Mouse (Mus musculus) stomach, postnatal 0 days (tissue): ENCODE measurements around the gene Capzb. TPM values are rescaled to one million over a fixed set of nuclear protein-coding genes. Genes with fewer than 3 reads are reported as not detected.

Source experiments
- ATAC-seq: fragments of 200-750 bp; cut with Nextera tagmentation; 2 replicates; pipeline ENCODE4 v1.8.0; 2017; ENCODE audit not compliant: low FRiP score, low TSS enrichment
- DNase-seq: peaks from one replicate; pipeline ENCODE4 v3.0.0-alpha.2; 2016; ENCODE audit warnings: low spot score
- H3K27ac ChIP-seq: fragments of 300-500 bp; sonication (generic); replicated peaks from 2 replicates; pipeline ENCODE4 v1.5.1; 2014; ENCODE audit warnings: mild to moderate bottlenecking, control low read depth
- H3K27me3 ChIP-seq: fragments of 300-500 bp; sonication (generic); 2 replicates; pipeline ENCODE4 v1.6.1; 2014; ENCODE audit warnings: low read length; ENCODE audit not compliant: control insufficient read depth, insufficient read depth
- H3K36me3 ChIP-seq: fragments of 300-500 bp; sonication (generic); 2 replicates; pipeline ENCODE4 v1.6.1; 2014; ENCODE audit warnings: low read length, mixed read lengths; ENCODE audit not compliant: control insufficient read depth, insufficient read depth
- H3K4me1 ChIP-seq: fragments of 300-500 bp; sonication (generic); replicated peaks from 2 replicates; pipeline ENCODE4 v1.6.1; 2014; ENCODE audit warnings: antibody characterized with exemption; ENCODE audit not compliant: control insufficient read depth, insufficient read depth
- H3K4me2 ChIP-seq: fragments of 300-500 bp; sonication (generic); replicated peaks from 2 replicates; pipeline ENCODE4 v1.6.1; 2014; ENCODE audit warnings: low read depth, mild to moderate bottlenecking, control low read depth, moderate library complexity
- H3K4me3 ChIP-seq: fragments of 300-500 bp; sonication (generic); 2 replicates; pipeline ENCODE4 v1.5.1; 2014; ENCODE audit warnings: low read depth, low read length, control low read depth
- H3K9ac ChIP-seq: fragments of 300-500 bp; sonication (generic); 2 replicates; pipeline ENCODE4 v1.6.1; 2014; ENCODE audit warnings: mild to moderate bottlenecking, low read length, control low read depth, mixed read lengths
- H3K9me3 ChIP-seq: fragments of 300-500 bp; sonication (generic); 2 replicates; pipeline ENCODE4 v1.6.1; 2016; ENCODE audit warnings: low read length; ENCODE audit not compliant: control insufficient read depth
- CTCF ChIP-seq: IDR thresholded peaks from 2 replicates; pipeline ENCODE4 v1.5.1; 2016; ENCODE audit warnings: antibody characterized with exemption, low read depth, mild to moderate bottlenecking, moderate library complexity
- EP300 ChIP-seq: optimal IDR thresholded peaks from 2 replicates; pipeline ENCODE3; 2016; ENCODE audit warnings: antibody characterized with exemption
- WGBS: fragments of 180-500 bp; shearing (Covaris S2); extraction: QIAGEN DNeasy Blood & Tissue Kit; methylation state at CpG from one replicate; pipeline ENCODE4 v1.1.7; 2014; 5-methylcytosine and 5-hydroxymethylcytosine counted together
- microRNA-seq: library from miRNA; unstranded; fragments of <30 nt; microRNA quantifications from one replicate; pipeline ENCODE4, GENCODE M21; 2016
- polyA plus RNA-seq: library from polyadenylated mRNA; unstranded; fragments of >200 nt; fragmentation: Nextera tagmentation; extraction: Ambion mirVana; gene quantifications from 2 replicates; pipeline ENCODE4 v1.2.1, GENCODE M21; 2015

Gene Capzb
- polyA plus RNA-seq, 1 experiment from 2014 or later = 341 TPM

DNA sequence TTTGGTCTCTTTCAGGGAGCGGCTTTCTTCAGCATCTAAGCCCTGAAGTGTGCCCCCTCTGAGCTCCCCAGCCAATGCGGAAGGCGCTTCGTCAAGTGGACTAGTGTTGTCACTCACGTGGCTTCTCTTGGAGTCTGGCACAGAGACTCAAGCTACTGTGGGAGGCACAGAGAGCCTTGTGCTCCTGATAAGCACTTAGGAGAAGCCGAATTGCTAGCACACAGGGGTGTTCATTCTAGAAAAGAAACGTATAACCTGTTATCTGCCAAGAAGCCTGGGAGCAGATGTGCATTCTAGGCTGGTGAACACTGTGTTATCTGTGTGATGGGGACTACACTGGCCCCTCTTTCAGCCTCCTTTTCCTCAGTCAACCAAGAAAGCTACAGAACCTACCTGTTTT, 142.8 kb downstream of the Capzb start:
- Histone ChIP-seq H3K9ac (no peak overlapping the region), H3K27ac (no peak overlapping the region), H3K4me3 (no peak overlapping the region), H3K4me2 (no peak overlapping the region), H3K9me3 (no peaks in the 10 kb centered on the region), H3K27me3 (no peaks in the 10 kb centered on the region), H3K4me1 (peaks cover 2% of the 10 kb centered on the region; the same call in 1 of the 2 replicates), H3K36me3 (no peaks in the 10 kb centered on the region)
- no peak for DNase-seq
- ATAC-seq = no peak
- 54% methylated on average over 7 of the region's 7 CpGs for WGBS
- TF ChIP-seq CTCF = no peak
- no peak for TF ChIP-seq EP300

DNA sequence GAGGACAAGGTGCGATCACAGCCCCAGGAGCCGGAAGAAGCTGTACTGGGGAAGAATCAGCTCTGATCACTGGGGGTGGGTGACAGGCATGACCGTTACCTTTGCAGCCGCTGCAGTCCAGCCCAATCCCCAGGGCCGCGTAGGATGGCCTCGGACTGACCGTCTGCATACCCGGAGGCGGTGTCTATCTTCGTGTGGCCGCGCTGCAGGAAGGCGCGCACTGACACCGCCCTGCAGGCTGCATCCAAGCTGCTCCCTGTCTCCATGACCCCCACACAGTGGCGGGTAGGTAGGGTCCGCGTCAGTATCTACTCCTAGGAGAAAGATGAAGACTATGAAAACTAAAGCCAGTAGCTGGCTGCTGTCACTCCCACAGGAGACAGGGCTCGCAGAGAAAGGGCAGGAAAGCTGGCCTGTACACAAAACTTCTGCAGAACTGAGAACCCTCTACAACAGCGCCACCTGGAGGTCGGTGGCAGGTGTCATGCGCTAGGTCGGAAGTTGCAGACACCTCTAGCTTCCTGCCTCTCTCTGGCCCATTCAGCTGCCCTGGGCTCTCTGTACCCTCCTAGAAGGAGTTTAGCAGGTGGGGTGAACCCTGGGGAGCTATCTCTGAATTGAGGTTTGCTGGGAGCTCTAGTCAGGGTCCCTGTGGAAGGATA, 144.3 kb downstream of the Capzb start:
- no peak overlapping the region for H3K4me3 ChIP-seq
- H3K9me3 ChIP-seq = no peaks in the 10 kb centered on the region
- H3K27me3 ChIP-seq = no peaks in the 10 kb centered on the region
- no peak overlapping the region for H3K27ac ChIP-seq
- peak overlapping the region; percentile 52 for H3K4me2 ChIP-seq
- no peak overlapping the region; the same call in 1 of the 2 replicates for H3K9ac ChIP-seq
- peaks cover 2% of the 10 kb centered on the region; the same call in 1 of the 2 replicates for H3K4me1 ChIP-seq
- H3K36me3 ChIP-seq = no peaks in the 10 kb centered on the region
- ATAC-seq (peak; percentile 61), DNase-seq (peak; percentile 92)
- 16% methylated on average over 24 of the region's 24 CpGs for WGBS
- no peak for TF ChIP-seq EP300
- TF ChIP-seq CTCF = peak; percentile 87

- ATAC-seq (no peak), DNase-seq (no peak)
- H3K4me3 ChIP-seq = no peak overlapping the region
- no peaks in the 10 kb centered on the region for H3K27me3 ChIP-seq
- no peak overlapping the region for H3K27ac ChIP-seq
- H3K36me3 ChIP-seq = no peaks in the 10 kb centered on the region
- WGBS = 47% methylated on average over 33 of the region's 33 CpGs
- H3K4me1 ChIP-seq = peaks cover 2% of the 10 kb centered on the region; the same call in 1 of the 2 replicates
- H3K9ac ChIP-seq = no peak overlapping the region
- no peaks in the 10 kb centered on the region for H3K9me3 ChIP-seq
- TF ChIP-seq CTCF (no peak), EP300 (no peak)
- H3K4me2 ChIP-seq = no peak overlapping the region
Measured at GRCm38 (mm10) chr4:139338145-139338544, 145.4 kb downstream of the Capzb start.

DNA sequence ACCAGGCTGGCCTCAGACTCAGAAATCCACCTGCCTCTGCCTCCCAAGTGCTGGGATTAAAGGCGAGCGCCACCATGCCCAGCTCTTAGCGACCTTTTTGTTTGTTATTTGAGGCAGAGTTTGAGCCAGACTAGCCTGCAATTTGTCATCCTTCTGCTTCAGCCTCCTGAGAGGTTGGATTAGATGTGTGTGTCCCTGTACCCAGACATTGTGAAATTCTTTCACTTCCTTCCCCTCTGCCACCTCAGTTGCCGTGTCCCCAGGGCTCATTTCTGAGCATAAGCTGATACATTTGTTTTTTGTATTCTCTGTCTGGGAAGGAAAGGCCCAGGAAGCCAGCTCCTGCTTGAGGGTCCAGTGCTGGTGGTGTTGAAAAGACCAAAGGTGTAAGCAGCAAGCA, 148.1 kb downstream of the Capzb start:
- Histone ChIP-seq H3K4me1 (peaks cover 2% of the 10 kb centered on the region; the same call in 1 of the 2 replicates), H3K36me3 (no peaks in the 10 kb centered on the region), H3K4me2 (no peak overlapping the region), H3K4me3 (no peak overlapping the region), H3K9me3 (no peaks in the 10 kb centered on the region), H3K27me3 (no peaks in the 10 kb centered on the region), H3K27ac (no peak overlapping the region), H3K9ac (no peak overlapping the region)
- TF ChIP-seq EP300 = no peak
- DNase-seq = no peak
- 65% methylated on average over 4 of the region's 4 CpGs for WGBS
- ATAC-seq = no peak

Small RNA genes lying within 50 kb of the gene (microRNA-seq; reads per million reads assigned to microRNA genes)
- not detected for gene Gm24245
- not detected for gene Gm25732

Other genes starting within 250 kb of the Capzb start
- gene Rnf186, start 225.8 kb upstream of the Capzb start, polyA plus RNA-seq = 17.6 and 24.8 TPM in 2 replicates
- 10.3 and 10.8 TPM in 2 replicates for gene Tmco4, start 220.0 kb upstream of the Capzb start, polyA plus RNA-seq
- gene Htr6, start 117.3 kb upstream of the Capzb start, polyA plus RNA-seq = 0.05 TPM in 1 of 2 replicates, not detected in the other
- 53.6 and 58.9 TPM in 2 replicates for gene Nbl1, start 99.9 kb upstream of the Capzb start, polyA plus RNA-seq
- 569 and 588 TPM in 2 replicates for gene Minos1, start 61.8 kb upstream of the Capzb start, polyA plus RNA-seq
- 20.9 and 22.2 TPM in 2 replicates for gene Pqlc2, start 117.8 kb downstream of the Capzb start, polyA plus RNA-seq
- gene Akr7a5, start 117.8 kb downstream of the Capzb start, polyA plus RNA-seq = 73.2 and 73.8 TPM in 2 replicates
- gene Mrto4, start 159.7 kb downstream of the Capzb start, polyA plus RNA-seq = 41.0 and 43.7 TPM in 2 replicates
- gene Emc1, start 159.7 kb downstream of the Capzb start, polyA plus RNA-seq = 10.7 and 11.9 TPM in 2 replicates
- gene Ubr4, start 159.7 kb downstream of the Capzb start, polyA plus RNA-seq = 32.8 and 33.1 TPM in 2 replicates